Mouse (Mus musculus) mouse trophoblast stem cell (cell line): ENCODE measurements around the gene F2rl2.

ENCODE experiments used
- in situ Hi-C, 2 experiments: fragments of 300-500 bp; cut with MseI, MboI; formaldehyde crosslinking; loops; 2 replicates in 1 of 2; 3 replicates in 1 of 2; pipeline ENCODE4 v1.15.1; 2025

Gene F2rl2

DNA sequence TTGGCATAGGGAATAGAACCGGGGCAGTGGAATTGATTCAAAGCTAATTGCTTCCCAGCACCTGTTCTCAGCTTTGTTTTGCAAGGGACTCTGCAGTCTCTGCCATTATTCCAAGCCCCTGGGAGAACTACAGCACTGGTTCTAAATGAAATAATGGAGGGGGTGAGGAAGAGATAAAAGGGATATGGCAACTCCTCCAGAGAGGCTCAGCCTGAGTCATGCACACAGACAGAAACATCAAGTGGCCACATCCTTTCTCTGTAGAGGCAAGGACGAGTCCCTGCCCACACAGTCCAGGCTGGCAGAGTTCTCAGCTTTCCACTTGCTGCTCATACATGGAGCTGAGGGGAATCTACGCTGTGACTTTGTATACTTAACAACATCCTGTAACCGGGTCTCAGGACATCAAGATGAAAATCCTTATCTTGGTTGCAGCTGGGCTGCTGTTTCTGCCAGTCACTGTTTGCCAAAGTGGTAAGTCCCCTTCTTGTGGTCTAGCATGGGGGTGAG is at the start of gene F2rl2:
Gene F2rl2 (plus strand): TSS at position 200 of the 510 bp plus-strand sequence.
- in situ Hi-C loops, result no loop called here

DNA sequence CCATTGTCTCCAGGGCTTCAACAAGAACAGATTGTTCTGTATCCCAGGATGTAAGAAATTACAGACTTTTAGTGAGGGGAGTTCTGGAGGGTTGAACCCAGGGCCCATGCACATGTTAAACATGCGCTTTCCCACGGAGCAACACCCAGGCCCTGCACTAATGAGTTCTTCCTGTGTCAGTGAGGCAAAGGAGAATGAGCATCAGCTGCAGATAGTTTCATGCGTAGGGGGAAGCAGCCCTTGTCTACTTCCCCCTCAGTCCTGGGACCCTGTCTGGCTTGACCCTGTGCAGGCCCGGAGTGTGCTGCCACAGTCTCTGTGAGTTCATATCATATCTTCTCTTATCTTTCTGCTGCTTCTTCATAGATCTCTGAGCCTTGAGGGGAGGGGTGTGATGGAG is 49.4 kb upstream of the F2rl2 start:
- in situ Hi-C loops, result no loop called here

GRCm38 (mm10) chr13:95649941-95650340 is 46.7 kb upstream of the F2rl2 start:
- in situ Hi-C loops, result no loop called here

- in situ Hi-C loops, result no loop called here
These were observed 44.6 kb upstream of the F2rl2 start for GRCm38 (mm10) chr13:95651870-95652668.

- in situ Hi-C loops, result no loop called here
These were observed 43.0 kb upstream of the F2rl2 start for GRCm38 (mm10) chr13:95653696-95654095.

DNA sequence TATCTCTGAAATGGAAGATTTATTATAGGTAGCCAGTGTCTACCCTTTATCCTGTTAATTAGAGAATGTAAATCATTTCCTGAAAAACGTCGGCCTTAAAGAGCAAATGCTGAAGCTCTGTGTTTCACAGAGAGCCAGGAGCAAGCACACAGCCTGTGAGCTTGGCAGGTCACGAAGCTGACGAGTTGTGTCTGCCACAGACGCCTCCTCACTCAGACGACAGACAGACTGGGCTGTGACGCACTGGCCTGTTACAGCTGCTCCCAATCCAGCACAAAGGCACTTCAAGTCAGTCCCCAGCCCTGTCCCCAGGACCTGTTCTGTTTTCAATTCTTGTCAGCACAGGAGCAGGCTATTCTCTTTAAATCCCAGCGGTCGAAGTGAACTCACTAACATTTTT is 41.4 kb upstream of the F2rl2 start:
- in situ Hi-C loops, result no loop called here

DNA sequence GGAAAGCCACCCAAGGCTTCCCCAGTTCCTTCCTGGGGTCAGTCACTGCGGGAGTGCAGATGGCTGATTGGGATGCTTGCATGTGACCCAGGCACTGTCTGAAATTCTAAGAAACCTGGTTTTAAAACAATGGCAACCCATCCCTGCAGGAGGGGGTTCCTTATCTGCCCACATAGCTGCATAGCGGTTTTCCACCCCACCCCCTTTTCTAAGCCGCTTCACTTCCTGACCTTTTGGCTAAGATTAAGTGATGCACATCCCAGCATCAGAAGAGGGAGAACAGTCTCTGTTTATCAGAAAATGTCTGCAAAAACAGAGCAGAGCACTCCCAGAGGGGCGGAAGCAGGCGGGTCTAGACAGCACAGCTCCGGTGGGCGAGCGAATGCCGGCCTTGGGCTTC is 39.5 kb upstream of the F2rl2 start:
- in situ Hi-C loops, result no loop called here

DNA sequence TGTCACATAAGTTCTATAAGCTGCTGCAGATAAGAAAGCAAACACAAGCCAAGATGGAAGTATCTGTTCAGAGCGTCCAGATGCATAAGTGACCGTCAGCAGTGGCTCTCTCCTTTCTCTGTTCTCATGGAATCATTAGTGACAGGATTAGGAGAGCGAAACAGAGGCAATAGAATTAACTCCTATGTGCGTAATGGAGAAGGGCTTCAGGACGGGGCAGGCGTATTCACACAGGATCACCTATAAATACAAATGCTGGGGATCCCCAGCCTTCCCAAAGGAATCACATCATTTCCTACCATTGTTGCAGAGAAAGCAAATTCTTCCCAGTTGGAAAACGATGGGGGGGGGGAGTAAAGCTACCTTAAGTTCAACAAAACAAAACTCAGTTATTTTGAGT is 37.2 kb upstream of the F2rl2 start:
- in situ Hi-C loops, result no loop called here

DNA sequence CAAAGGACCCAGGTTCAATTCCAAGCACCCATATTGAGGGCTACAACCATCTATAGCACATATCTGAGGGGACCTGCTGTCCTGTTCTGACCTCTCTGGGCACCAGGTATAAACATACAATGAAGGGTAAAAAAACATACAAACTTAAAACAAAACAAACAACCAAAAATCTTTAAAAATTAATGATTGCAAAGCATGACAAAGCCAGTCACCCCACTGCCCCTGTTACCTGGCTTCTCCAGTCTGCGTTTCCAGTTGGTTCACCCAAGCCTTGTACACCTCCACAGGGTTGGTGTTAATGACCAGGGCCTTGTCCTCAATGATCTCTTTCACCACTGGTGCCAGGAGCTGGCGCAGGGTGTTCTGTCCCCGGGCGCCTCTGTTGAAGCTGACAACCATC is 32.8 kb upstream of the F2rl2 start:
- in situ Hi-C loops, result no loop called here

GRCm38 (mm10) chr13:95665644-95666356 is 30.9 kb upstream of the F2rl2 start:
- in situ Hi-C loops, result loop anchor here (5.0 kb wide), 1 partner anchor 98 kb away; no protein-coding TSS in a partner anchor

DNA sequence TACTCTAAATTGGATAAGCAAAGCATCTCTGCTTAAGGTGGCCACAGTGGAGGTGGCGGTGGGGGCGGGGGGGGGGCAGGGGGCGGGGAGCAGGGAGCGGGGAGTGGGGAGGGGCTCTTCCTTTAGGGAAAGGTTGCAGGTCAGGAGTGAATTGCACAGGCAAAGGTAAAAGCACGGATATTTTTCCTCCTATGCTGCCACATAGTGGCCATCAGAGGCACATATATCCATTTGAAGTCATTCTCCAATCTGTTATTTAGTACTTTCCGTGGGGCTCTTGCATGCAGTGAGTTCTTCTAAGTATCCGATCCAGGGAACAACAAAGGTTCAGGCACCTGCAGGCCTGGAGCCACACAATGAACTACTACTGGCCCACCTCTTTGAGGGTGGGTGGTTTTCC is 29.4 kb upstream of the F2rl2 start:
- in situ Hi-C loops, result loop anchor here (5.0 kb wide), 1 partner anchor 100 kb away; no protein-coding TSS in a partner anchor

DNA sequence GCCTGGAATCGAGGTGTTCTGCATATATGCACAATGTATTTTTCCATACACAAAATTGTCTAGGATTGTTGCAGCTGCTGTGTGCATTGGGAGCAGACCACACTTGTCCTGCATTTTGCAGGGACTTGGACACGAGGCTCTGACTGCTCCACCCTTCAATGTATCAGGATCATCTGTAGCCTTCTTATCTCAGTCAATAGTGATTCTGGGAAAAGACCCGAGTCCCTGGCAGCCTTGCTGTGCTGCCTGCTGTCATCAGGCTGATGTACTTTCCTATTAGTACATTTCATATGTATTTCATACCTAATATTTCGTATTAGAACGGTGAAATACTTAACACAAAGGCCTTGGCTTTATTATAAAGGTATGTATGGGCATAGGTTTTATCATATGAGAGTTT is 26.1 kb upstream of the F2rl2 start:
- in situ Hi-C loops, result no loop called here

GRCm38 (mm10) chr13:95671108-95671897 is 25.4 kb upstream of the F2rl2 start:
- in situ Hi-C loops, result no loop called here

DNA sequence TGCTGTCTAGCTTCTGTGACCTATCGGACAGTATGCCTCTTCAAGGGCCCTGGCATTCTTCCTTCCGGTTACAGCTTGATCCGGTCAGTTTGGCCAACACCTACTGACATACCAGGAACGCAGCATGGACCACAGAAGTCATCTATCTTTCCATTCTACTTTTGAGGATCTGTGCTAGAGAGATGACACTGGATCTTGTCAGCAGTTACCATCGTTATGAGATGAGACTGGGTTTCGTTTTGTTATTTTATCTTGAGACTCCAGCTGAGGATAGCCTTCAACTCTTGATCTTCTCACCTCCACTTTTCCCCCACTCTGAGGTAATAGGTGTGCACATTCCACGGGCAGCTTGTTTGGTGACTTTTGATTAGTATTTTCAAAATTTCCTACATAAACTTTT is 24.3 kb upstream of the F2rl2 start:
- in situ Hi-C loops, result no loop called here

DNA sequence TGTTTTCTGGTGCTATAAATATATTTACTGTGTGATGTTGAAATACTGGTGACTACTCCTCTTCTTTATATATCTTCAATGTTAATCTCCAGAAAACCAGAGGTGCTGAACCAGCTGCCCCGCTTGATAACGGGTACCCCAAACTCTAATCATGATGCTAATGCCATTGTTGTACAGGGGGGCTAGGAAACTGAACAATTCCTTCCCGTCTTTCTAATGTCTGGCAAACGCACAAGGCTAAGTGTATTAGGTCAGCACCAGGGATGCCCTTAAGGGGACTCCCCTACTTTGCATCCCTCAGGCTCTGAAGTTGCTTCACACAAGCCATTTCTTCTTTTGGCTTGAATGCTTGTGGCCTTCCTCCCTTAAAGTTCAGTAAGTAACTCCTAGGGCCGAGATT is 17.6 kb upstream of the F2rl2 start:
- in situ Hi-C loops, result no loop called here

- in situ Hi-C loops, result no loop called here
These were observed 17.1 kb upstream of the F2rl2 start for GRCm38 (mm10) chr13:95679491-95679941.

DNA sequence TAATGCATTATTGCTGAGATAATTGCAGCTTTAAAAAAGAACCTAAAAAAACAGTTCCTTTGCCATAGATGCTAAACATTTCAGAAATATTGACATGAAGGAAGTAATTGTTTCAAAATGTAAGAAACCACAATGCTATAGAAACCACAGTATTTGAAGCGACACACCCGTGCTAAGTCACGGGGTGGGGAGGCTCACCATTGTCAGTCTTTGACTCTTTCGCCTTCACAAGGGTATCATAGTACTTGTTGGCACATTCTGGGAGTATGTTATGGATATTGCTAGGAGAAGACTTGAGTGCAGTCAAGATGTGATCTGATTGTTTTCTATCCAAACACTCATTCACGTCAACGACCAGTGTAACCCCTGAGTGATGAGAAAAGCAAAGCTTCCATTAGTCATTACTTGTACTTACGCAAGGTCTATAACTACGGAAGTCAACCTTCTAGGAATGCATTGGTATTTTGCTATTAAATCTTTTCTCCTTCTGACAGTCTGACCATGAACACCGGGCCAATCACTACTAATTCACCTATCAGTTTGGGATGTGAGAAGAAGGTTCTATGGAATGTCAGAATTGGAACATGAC is 11.9 kb upstream of the F2rl2 start:
- in situ Hi-C loops, result no loop called here

DNA sequence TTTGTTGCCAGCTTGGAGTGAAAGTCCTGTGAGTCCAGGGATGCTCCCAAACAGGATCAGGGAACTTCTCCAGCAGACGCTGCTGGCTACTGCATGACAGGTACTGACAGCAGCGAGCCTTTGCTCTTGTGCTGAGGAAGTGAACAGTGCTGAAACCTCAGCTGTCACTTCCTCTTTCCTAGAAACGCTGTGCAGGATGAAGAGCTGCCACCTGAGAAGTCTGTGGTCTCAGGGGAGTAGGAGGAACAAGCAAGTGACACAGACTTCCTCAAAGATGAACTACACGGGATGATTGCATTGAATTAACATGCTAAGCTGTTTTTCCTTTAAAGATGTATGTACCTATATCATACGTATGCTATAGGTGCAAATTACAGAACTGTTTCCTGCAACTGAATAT is 10.9 kb upstream of the F2rl2 start:
- in situ Hi-C loops, result no loop called here

DNA sequence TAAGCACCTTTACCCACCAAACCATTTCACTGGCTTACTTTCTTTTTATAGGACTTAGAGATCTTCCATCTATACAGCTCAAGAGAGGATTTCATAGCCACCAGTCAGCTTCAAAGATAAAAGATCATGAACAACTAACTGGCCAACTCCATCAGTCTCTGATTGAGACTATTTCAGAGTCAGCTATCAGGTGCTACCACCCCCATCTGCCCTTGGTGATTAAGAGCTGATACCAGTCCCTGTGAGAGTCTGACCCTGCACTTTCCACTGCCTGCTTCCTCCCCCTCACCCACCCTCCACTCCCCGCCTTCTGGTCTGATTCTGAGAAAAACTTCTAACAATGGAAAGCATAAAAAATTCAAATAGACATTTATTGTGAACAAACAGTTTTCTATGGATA is 8.1 kb upstream of the F2rl2 start:
- in situ Hi-C loops, result no loop called here

DNA sequence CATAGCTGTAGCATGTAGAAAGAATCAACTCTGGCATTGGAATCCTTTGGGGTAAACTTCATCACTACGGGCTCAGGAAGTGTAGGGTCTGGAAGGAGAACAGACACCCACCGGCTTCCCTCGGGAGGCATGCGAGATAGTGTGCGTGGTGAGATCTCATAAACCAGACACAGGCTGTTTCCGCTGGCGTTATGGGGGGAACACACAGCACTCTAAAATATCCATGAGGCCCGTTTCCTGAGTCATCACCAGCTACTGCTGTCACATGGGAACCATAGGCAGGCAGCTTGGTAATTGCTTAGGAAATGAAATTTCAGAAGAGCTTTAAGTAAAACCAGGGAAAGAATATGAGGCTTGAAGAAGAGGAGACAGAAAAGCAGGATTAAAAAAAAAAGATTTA is 4.5 kb upstream of the F2rl2 start:
- in situ Hi-C loops, result no loop called here

GRCm38 (mm10) chr13:95696120-95696653 is 466 bp upstream of the F2rl2 start:
- in situ Hi-C loops, result no loop called here
